Mouse (Mus musculus): ENCODE measurements around the gene Lingo2. TPM values are rescaled to one million over a fixed set of nuclear protein-coding genes. Genes with fewer than 3 reads are reported as not detected.

The Lingo2 gene
- polyA plus RNA-seq, 1 experiment from 2014 or later = 71.8 TPM

DNA sequence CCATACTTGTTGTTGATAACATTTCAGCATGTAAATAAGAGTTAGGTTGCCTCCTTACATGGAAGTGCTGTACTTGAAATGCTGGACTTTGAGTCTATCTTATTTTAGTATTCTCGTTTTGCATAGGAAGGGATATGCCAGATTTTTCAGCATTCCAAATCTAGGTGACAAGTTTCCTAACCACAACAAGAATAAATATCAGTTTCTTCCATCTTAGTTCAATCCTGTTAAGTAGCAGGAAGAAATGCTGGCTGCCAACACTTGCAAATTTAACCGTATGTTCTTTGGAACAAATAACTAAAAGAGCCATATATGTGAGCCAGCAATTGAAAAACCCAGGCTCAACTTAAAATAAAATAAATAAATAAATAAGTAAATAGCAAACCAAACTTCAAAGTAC is 315.9 kb downstream of the Lingo2 start:
- H3K36me3 ChIP-seq (ENCODE audit: control insufficient read depth, insufficient read depth, low read length) = no peaks in the 10 kb centered on the region
- H3K4me1 ChIP-seq (ENCODE audit: control insufficient read depth, insufficient read depth, low read length) = no peaks in the 10 kb centered on the region
- H3K4me3 ChIP-seq (ENCODE audit: low read depth, low read length) = no peak overlapping the region
- H3K9me3 ChIP-seq (replicated peaks; ENCODE audit: control insufficient read depth, low read length, poor library complexity, severe bottlenecking) = no peaks in the 10 kb centered on the region
- no peaks in the 10 kb centered on the region for H3K27me3 ChIP-seq (ENCODE audit: control insufficient read depth, insufficient read depth, low read depth, low read length)
- H3K9ac ChIP-seq (ENCODE audit: low read depth, low read length) = no peak overlapping the region
- no peak overlapping the region for H3K4me2 ChIP-seq (ENCODE audit: low read length)
- no peak overlapping the region for H3K27ac ChIP-seq (ENCODE audit: low read length)
- no peak for ATAC-seq
- 87% methylated on average over 2 of the region's 2 CpGs for WGBS

- Histone ChIP-seq H3K36me3 (ENCODE audit: control insufficient read depth, insufficient read depth, low read length) (no peaks in the 10 kb centered on the region), H3K4me2 (ENCODE audit: low read length) (no peak overlapping the region), H3K9me3 (replicated peaks; ENCODE audit: control insufficient read depth, low read length, poor library complexity, severe bottlenecking) (no peaks in the 10 kb centered on the region), H3K4me3 (ENCODE audit: low read depth, low read length) (no peak overlapping the region), H3K4me1 (ENCODE audit: control insufficient read depth, insufficient read depth, low read length) (no peaks in the 10 kb centered on the region), H3K27ac (ENCODE audit: low read length) (no peak overlapping the region), H3K9ac (ENCODE audit: low read depth, low read length) (no peak overlapping the region), H3K27me3 (ENCODE audit: control insufficient read depth, insufficient read depth, low read depth, low read length) (no peaks in the 10 kb centered on the region)
- 68% methylated on average over 5 of the region's 5 CpGs for WGBS
- ATAC-seq = no peak
These were observed 374.7 kb downstream of the Lingo2 start for GRCm38 (mm10) chr4:36576801-36577200.

- Histone ChIP-seq H3K36me3 (ENCODE audit: control insufficient read depth, insufficient read depth, low read length) (no peaks in the 10 kb centered on the region), H3K4me1 (ENCODE audit: control insufficient read depth, insufficient read depth, low read length) (no peaks in the 10 kb centered on the region), H3K4me2 (ENCODE audit: low read length) (no peak overlapping the region), H3K27ac (ENCODE audit: low read length) (no peak overlapping the region), H3K27me3 (ENCODE audit: control insufficient read depth, insufficient read depth, low read depth, low read length) (no peaks in the 10 kb centered on the region), H3K9ac (ENCODE audit: low read depth, low read length) (no peak overlapping the region), H3K9me3 (replicated peaks; ENCODE audit: control insufficient read depth, low read length, poor library complexity, severe bottlenecking) (no peaks in the 10 kb centered on the region), H3K4me3 (ENCODE audit: low read depth, low read length) (no peak overlapping the region)
- WGBS = 46% methylated on average over 3 of the region's 3 CpGs
- ATAC-seq = peak; percentile 56; the same call in 1 of the 2 replicates
These were observed 375.3 kb downstream of the Lingo2 start for GRCm38 (mm10) chr4:36576256-36576655.

GRCm38 (mm10) chr4:36566544-36566943 is 385.0 kb downstream of the Lingo2 start:
- Histone ChIP-seq H3K36me3 (ENCODE audit: control insufficient read depth, insufficient read depth, low read length) (no peaks in the 10 kb centered on the region), H3K27ac (ENCODE audit: low read length) (no peak overlapping the region), H3K27me3 (ENCODE audit: control insufficient read depth, insufficient read depth, low read depth, low read length) (no peaks in the 10 kb centered on the region), H3K4me3 (ENCODE audit: low read depth, low read length) (no peak overlapping the region), H3K4me2 (ENCODE audit: low read length) (no peak overlapping the region), H3K4me1 (ENCODE audit: control insufficient read depth, insufficient read depth, low read length) (no peaks in the 10 kb centered on the region), H3K9me3 (replicated peaks; ENCODE audit: control insufficient read depth, low read length, poor library complexity, severe bottlenecking) (no peaks in the 10 kb centered on the region), H3K9ac (ENCODE audit: low read depth, low read length) (no peak overlapping the region)
- no peak for ATAC-seq
- WGBS = 92% methylated on average over 1 of the region's 1 CpGs

DNA sequence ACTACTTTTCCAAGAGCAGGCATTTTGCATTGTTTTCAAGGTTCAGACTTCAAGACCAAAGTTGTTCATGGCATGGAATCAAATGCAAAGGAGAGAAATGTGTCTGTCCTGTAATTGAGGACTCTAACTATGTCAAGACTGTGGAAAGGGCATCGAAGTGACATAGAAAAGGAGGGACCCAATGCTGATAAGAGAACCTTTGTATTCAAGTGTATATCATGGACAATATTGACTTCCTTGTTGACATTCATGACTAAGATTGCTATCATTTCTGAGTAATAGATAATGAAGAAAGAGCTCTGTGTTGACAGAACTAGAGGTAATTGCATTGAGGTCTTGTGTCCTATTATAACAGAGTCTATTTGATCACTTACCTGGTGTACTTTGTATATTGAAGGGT is 390.6 kb downstream of the Lingo2 start:
- H3K9ac ChIP-seq (ENCODE audit: low read depth, low read length) = no peak overlapping the region
- H3K4me3 ChIP-seq (ENCODE audit: low read depth, low read length) = no peak overlapping the region
- H3K36me3 ChIP-seq (ENCODE audit: control insufficient read depth, insufficient read depth, low read length) = no peaks in the 10 kb centered on the region
- no peaks in the 10 kb centered on the region for H3K27me3 ChIP-seq (ENCODE audit: control insufficient read depth, insufficient read depth, low read depth, low read length)
- H3K9me3 ChIP-seq (replicated peaks; ENCODE audit: control insufficient read depth, low read length, poor library complexity, severe bottlenecking) = no peaks in the 10 kb centered on the region
- ATAC-seq = no peak
- H3K4me1 ChIP-seq (ENCODE audit: control insufficient read depth, insufficient read depth, low read length) = no peaks in the 10 kb centered on the region
- H3K27ac ChIP-seq (ENCODE audit: low read length) = no peak overlapping the region
- WGBS = 90% methylated on average over 1 of the region's 1 CpGs
- H3K4me2 ChIP-seq (ENCODE audit: low read length) = no peak overlapping the region

GRCm38 (mm10) chr4:36540664-36541360 is 410.7 kb downstream of the Lingo2 start:
- H3K27ac ChIP-seq (ENCODE audit: low read length) = no peak overlapping the region
- no peaks in the 10 kb centered on the region for H3K9me3 ChIP-seq (replicated peaks; ENCODE audit: control insufficient read depth, low read length, poor library complexity, severe bottlenecking)
- H3K4me2 ChIP-seq (ENCODE audit: low read length) = no peak overlapping the region
- H3K4me3 ChIP-seq (ENCODE audit: low read depth, low read length) = no peak overlapping the region
- H3K27me3 ChIP-seq (ENCODE audit: control insufficient read depth, insufficient read depth, low read depth, low read length) = no peaks in the 10 kb centered on the region
- no peak for ATAC-seq
- H3K4me1 ChIP-seq (ENCODE audit: control insufficient read depth, insufficient read depth, low read length) = no peaks in the 10 kb centered on the region
- H3K36me3 ChIP-seq (ENCODE audit: control insufficient read depth, insufficient read depth, low read length) = no peaks in the 10 kb centered on the region
- 56% methylated on average over 2 of the region's 2 CpGs for WGBS
- H3K9ac ChIP-seq (ENCODE audit: low read depth, low read length) = no peak overlapping the region

DNA sequence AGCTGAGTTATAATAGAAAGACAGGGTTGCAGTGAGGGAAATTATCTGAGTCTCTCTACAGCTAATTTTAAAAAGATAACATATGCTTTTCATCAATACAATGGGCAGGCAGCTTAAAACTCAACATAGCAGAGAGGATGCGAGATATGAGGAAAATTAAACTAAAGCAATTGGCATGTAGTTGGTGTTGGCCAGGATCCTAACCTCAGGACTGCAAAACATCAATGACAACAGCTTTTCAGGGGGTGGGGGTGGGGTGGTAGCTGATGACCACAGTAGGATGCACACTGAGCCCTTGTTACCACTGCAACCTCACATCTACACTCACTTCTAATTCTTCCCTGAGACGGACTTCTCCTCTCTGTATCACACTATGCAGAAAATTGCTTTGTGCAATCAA is 417.7 kb downstream of the Lingo2 start:
- no peak for ATAC-seq
- Histone ChIP-seq H3K36me3 (ENCODE audit: control insufficient read depth, insufficient read depth, low read length) (no peaks in the 10 kb centered on the region), H3K4me1 (ENCODE audit: control insufficient read depth, insufficient read depth, low read length) (no peaks in the 10 kb centered on the region)

GRCm38 (mm10) chr4:36490255-36490654 is 461.3 kb downstream of the Lingo2 start:
- no peak overlapping the region for H3K27ac ChIP-seq (ENCODE audit: low read length)
- no peak overlapping the region for H3K4me2 ChIP-seq (ENCODE audit: low read length)
- no peak for ATAC-seq
- H3K4me3 ChIP-seq (ENCODE audit: low read depth, low read length) = no peak overlapping the region
- H3K4me1 ChIP-seq (ENCODE audit: control insufficient read depth, insufficient read depth, low read length) = no peaks in the 10 kb centered on the region
- H3K27me3 ChIP-seq (ENCODE audit: control insufficient read depth, insufficient read depth, low read depth, low read length) = no peaks in the 10 kb centered on the region
- no peaks in the 10 kb centered on the region for H3K36me3 ChIP-seq (ENCODE audit: control insufficient read depth, insufficient read depth, low read length)
- 72% methylated on average over 1 of the region's 1 CpGs for WGBS
- H3K9ac ChIP-seq (ENCODE audit: low read depth, low read length) = no peak overlapping the region
- H3K9me3 ChIP-seq (replicated peaks; ENCODE audit: control insufficient read depth, low read length, poor library complexity, severe bottlenecking) = no peaks in the 10 kb centered on the region

More for the DNA sequence above, 417.7 kb downstream of the Lingo2 start:
- Histone ChIP-seq H3K4me3 (ENCODE audit: low read depth, low read length) (no peak overlapping the region), H3K27me3 (ENCODE audit: control insufficient read depth, insufficient read depth, low read depth, low read length) (no peaks in the 10 kb centered on the region), H3K9me3 (replicated peaks; ENCODE audit: control insufficient read depth, low read length, poor library complexity, severe bottlenecking) (no peaks in the 10 kb centered on the region), H3K9ac (ENCODE audit: low read depth, low read length) (no peak overlapping the region), H3K27ac (ENCODE audit: low read length) (no peak overlapping the region), H3K4me2 (ENCODE audit: low read length) (no peak overlapping the region)
- WGBS = 89% methylated on average over 2 of the region's 2 CpGs

DNA sequence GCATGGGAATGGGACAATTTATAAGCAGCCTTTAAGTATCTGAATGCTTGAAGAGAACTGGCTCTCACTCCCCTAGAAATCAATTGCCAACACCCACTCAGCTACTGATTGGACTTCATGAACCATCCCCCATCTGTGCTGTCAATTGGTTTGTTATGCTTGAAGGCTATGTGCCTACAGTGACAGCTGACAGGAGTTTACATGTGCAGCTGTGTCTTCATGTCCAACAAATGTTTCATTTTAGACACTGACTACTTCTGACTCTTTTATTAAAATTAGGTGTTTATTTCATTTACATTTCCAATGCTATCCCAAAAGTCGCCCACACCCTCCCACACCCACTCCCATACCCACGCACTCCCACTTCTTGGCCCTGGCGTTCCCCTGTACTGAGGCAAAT is 516.3 kb downstream of the Lingo2 start:
- ATAC-seq = no peak
- Histone ChIP-seq H3K36me3 (ENCODE audit: control insufficient read depth, insufficient read depth, low read length) (no peaks in the 10 kb centered on the region), H3K9me3 (replicated peaks; ENCODE audit: control insufficient read depth, low read length, poor library complexity, severe bottlenecking) (no peaks in the 10 kb centered on the region), H3K27ac (ENCODE audit: low read length) (no peak overlapping the region), H3K4me3 (ENCODE audit: low read depth, low read length) (no peak overlapping the region), H3K4me2 (ENCODE audit: low read length) (no peak overlapping the region), H3K9ac (ENCODE audit: low read depth, low read length) (no peak overlapping the region), H3K27me3 (ENCODE audit: control insufficient read depth, insufficient read depth, low read depth, low read length) (no peaks in the 10 kb centered on the region), H3K4me1 (ENCODE audit: control insufficient read depth, insufficient read depth, low read length) (no peaks in the 10 kb centered on the region)
- 90% methylated on average over 3 of the region's 3 CpGs for WGBS
